Mouse (Mus musculus): ENCODE results near the gene Rabgap1. TPM values are rescaled to one million over a fixed set of nuclear protein-coding genes. Genes with fewer than 3 reads are reported as not detected.
A peak's percentile ranks its signal among the peaks of the same experiment; 100 is the strongest.
"Not testable (repeated sequence)": the region's sequence is repeated elsewhere in the genome, so short reads cannot be mapped to it uniquely, and the experiment has no call there.

Gene Rabgap1
- 100 to 1,000 TPM in 1 of 4 experiments, 10 to 100 TPM in 3; 88.3 to 108 (median 96.0) TPM for total RNA-seq (2022)

DNA sequence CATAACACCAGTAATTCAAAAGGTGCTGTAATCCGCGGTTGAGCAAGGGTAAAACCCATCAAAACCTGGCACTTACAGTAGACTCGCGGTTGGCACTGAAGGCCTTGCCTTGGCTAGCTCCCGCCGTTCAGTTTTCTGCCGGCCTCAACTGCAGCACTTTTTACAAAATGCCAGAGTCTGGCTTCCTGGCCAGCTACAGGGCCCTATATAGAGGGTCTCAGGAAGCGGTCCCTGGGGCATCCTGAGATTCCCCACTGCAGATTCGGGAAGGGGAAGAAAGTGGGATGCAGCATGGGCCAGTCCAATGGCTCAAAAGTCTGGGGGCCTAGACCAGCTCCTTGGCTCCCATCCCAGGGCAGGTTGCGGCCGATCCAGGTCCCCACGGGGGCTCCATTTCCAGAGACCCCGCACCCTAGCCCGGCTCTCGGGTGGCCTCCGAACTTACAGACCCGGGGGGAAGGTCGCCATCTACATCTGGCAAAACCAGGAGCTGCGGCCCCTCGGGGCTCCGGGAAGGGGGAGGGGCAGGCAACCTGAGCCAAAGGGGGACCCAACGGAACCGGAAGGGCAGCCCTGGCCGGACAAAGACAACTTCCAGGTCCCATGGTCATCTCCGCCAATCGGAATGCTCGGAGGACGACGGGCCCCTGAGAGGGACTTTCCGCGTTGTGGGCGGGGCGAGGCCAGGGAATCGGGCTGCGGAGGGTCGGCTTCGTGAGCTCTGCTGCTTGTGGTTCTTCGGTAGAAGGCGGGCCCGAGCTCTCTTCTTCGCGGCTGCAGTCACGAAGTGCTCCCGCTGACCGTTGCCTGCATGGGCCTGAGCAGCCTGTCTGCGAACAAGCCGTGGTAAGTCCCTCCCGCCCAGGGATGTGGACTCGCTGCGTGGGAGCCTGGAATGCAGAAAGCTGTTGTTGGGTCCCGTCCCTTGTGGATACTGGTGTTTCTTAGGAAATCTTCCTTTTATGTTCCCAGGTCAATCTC is at the start of gene Rabgap1, which contains the start of the genes Zbtb26 and Zbtb6:
TSS of gene Rabgap1 (plus strand) at position 669 of the 981 bp plus-strand sequence.
TSS of gene Zbtb26 (minus strand) at position 525 of the 981 bp plus-strand sequence.
TSS of gene Zbtb6 (minus strand) at position 561 of the 981 bp plus-strand sequence.
- peak; percentile 94 to 95 for DNase-seq (ENCODE audit: low spot score in 2 of 2)

DNA sequence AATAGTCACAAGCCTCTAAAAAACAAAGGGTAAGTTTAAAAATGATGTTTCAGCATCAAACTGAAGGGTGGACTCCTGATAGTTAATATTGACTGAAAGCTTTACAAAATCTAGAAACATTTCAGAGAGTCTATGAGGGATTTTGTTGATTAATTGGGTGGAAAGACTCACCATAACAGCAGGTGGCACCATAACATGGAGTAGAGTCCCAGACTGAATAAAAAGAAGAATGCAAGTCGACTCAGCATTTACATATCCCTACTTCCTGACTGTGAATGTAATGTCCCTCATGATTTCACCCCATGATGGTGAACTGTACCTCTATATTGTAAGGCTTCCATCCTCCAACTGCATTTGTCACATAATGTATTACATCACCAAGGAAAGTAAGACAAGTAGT is 47.5 kb upstream of the Rabgap1 start:
- DNase-seq (ENCODE audit: low spot score in 2 of 2), result no peak

DNA sequence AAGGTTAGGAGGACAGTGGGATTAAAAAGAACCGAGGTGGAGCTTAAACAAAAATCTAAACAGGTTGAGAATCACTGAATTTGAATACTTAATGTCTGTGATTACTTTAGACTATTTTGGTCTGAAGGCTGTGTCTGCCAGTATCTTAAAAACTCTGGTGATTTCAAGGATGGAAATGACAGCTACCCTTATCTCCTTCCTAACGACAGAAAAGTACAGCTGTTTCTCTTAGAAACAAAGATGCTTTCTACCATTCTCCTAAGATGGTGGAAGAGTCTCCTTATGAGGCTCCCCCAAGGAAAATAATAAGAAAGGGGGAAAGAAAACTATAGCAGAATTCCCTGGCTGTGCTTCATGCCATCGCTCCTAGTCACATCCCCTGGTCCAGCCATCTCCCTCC is 21.2 kb upstream of the Rabgap1 start:
- no peak for DNase-seq (ENCODE audit: low spot score in 2 of 2)

DNA sequence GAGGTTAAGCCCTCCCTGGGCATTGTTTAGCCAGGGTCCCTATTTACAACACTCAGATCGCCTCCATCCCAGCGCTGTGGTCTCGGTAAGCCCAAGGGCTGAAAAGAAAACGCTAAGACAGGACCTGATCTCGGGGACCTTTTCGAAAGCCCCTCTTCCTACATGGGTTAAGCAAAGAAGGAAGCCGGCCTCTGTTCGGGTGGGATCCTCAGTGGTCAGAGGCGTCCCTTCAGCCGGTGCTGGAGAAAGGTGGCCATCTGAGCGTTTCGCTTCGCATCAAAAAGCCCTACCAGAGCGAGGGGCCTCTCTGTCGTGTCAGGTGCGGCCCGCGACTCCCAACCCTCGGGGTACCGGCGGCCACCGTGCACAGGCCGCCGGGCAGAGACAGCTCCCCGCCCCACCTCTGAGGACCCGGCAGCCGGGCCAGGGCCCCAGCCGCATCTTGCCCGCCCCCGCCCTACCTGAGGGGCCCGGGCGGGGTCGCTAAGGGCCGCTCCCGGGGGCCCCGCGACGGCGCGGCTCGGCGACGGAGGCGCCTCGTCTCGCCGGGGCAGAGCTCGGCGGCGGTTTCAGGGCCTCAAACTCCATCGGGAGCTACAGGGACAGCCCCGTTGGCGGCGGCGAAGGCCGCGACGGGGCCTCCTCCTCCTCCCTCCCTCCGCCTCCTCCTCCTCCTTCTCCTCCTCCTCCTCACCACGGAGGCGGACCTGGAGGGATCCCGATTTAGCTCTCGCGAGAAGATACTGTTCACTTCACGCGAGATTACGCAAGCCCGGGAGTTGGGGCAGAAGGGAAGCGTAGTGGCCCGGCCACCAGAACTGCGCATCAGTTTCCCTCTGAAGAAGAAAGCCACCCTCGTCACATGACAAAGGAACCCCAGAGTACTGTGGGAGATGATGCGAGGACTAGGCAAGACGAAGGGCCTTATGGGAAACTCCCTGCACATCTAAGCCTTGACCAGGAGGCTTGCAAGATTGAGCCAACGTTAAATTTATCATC is 20.5 kb upstream of the Rabgap1 start, which contains the start of gene Rc3h2:
TSS of gene Rc3h2 (minus strand) at position 598 of the 999 bp plus-strand sequence.
- DNase-seq (ENCODE audit: low spot score in 2 of 2), result peak; percentile 86 to 96

DNA sequence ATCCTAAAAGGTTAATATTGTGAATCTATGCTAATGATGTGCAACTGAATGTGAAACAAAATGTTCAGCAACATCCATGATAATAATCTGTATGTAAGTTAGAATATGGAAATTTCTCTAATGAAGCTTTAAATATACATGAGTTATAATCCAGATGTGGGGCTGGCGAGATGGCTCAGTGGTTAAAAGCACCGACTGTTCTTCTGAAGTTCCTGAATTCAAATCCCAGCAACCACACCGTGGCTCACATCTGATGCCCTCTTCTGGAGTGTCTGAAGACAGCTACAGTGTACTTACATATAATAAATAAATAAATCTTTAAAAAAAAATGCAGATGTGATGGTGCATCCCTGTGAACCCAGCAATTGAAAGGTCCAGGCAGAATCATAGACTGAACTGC is 19.4 kb upstream of the Rabgap1 start:
- no peak for DNase-seq (ENCODE audit: low spot score in 2 of 2)

DNA sequence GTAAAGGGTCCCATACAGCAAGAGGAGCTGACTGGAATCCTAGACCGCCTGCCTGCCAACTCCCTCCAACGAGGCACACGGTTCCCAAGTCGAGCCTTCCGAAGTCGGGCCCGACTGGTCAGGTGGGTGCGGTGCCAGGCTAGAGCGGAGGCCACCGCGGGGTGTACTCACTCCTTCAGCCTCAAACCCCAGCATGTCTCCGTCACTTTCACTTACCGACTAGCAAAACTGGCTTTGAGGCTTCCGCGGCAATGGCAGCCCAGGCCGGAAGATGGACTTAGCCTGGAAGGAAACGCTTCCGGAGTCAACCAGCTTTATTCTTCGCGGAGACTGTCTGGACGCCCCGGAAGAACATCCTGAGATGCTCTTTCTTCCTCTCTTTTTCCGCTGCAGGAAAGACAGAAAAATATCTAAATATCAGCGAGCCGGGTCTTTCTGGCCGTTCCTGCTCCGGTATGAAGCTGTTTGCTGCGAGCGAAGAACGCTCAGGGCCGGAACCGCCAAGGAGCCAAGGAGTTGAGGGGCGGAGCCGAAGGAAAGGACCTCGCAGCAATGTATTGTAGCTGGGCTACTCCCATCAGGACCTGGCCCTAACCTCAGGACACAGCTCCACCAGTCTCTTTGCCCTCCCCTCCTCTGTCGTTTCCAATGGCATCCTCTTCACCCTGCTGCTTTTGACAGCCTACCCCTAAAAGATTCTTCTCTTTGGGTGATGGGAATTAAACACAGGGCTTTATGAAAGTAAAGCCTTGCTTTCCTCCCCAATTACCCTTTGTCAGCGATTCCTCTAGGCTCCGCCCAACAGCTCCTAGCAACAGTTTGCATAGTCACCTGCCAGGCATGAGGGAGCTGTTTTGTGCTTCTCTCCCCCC is 12.2 kb upstream of the Rabgap1 start:
- DNase-seq (ENCODE audit: low spot score in 2 of 2), result peak; percentile 44 to 87

DNA sequence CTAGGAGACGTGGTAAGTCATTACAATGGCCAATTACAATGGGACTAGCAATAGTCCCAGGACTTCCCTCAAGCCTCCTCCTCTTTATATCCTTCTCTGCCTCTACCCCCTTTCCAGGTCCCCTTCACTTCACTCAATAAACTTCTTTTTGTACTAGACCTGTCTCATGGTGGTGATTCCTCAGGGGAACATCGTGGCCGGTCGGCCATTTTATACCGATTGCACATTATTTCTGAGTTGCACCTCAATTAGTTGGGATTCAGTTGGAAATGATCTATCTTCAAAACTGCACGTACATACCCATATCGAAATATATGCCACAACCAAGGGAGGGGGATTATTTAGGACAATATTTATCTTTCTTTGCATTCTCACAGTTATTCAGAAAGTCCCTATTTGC is 11.5 kb upstream of the Rabgap1 start:
- DNase-seq (ENCODE audit: low spot score in 2 of 2), result no peak

DNA sequence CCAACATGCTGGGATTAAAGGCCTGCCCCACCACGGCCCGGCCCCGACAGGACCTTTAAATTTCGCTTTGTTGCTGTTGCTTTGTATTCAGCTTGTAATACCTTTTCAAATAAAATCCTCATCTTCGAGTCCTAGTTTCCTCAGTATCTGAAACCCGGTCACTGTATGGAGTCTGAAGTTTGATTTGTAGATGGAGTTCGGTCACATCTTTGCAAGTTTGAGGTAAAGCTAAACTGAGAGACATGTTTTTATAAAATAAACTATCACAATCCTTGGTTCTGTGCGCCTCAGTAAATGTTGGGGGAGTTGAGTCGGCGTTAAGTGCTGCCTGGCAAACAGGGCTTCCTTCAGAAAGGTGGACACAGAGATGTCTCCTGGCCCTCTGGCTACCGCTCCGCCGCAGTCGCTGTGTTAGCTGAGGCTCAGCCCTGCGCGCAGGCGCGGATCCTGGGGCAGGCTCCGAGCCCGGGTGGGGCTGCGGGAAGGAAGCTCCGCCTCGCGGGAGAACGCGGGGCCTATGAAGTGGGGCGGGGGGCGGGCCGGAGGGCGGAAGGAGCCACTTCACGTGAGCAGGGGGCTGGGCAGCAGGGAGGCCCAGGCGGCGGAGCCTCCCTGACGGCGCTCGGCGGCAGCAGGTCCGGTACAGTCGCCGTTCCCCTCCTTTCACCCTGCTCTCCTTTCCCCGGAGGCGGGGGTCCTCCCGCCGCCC is 8.7 kb downstream of the Rabgap1 start:
- DNase-seq (ENCODE audit: low spot score in 2 of 2), result peak; percentile 72 to 88

DNA sequence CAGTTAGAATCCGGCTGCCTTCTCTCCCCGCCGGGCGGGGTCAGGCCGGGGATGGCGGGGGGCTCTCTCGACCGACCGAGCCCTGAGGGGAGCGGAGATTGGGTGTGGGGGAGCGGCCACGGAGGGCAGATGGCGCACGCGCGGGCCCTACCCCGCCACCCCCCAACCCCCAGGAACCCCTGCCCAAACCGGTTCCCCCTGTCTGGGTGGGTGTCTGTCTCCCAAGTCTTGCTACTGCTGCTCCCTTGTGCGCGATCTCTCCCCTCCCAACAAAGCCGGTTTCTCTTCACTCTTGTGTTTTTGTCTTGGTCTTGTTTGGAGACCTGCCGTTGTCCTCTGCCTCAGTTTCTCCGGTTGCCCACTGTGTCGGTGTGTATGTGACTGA is 9.3 kb downstream of the Rabgap1 start:
- DNase-seq (ENCODE audit: low spot score in 2 of 2), result peak in 1 of 2 experiments; percentile 21

DNA sequence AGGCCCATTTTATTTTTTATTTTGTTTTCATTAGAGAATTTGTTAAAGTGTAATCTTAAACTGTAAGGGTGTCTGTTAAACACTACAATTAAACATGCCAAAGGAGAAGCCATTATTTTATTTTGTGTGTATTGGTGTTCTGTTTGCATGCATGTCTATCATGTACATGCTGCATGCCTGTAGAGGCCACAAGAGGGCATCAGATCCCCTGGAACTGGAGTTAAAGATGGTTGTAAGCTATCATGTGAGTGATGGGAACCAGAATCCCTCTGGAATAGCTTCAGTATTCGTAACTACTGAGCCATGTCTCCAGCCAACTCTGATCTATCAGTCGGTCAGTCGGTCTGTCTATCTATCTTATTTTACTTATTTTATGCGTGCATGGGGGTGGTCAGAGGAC is 17.6 kb downstream of the Rabgap1 start:
- no peak for DNase-seq (ENCODE audit: low spot score in 2 of 2)

DNA sequence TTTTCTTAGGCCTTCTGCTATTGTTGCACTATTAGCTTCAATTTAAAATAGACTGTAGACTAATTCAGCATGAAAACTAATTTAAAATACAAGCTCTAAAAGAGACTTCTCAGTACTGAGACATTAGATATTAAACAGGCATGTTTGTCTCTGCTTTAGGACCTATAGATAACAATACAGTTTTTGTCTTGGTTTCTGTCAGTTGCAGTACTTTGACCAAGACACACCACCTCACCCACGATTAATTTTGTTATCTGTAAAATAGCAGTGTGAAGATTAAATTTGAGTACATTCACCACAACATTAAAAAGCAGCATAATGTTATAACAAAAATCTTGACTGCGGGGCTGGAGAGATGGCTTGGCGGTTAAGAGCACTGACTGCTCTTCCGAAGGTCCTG is 23.2 kb downstream of the Rabgap1 start:
- no peak for DNase-seq (ENCODE audit: low spot score in 2 of 2)

DNA sequence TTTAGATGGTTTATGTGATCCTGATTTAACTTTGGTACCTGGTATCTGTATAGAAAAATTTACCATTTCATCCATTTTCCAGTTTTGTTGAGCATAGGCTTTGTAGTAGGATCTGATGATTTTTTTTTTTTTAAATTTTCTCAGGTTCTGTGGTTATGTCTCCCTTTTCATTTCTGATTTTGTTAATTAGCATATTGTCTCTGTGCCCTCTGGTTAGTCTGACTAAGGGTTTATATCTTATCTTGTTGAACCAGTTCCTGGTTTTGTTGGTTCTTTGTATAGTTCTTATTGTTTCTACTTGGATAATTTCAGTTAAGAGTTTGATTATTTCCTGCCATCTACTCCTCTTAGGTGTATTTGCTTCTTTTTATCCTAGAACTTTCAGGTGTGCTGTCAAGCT is 36.5 kb downstream of the Rabgap1 start:
- DNase-seq (ENCODE audit: low spot score in 2 of 2), result no peak

DNA sequence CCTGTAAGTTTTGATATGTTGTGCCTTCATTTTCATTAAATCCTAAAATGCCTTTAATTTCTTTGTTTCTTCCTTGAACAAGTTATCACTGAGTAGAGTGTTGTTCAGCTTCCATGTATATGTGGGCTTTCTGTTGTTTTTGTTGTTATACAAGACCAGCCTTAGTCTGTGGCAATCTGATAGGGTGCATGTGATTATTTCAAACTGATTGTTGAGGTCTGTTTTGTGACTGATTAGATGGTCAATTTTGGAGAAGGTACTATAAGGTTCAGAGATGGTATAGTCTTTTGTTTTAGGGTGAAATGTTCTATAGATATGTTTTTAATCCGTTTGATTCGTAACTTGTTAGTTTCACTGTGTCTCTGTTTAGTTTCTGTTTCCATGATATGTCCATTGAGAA is 37.0 kb downstream of the Rabgap1 start:
- no peak for DNase-seq (ENCODE audit: low spot score in 2 of 2)

DNA sequence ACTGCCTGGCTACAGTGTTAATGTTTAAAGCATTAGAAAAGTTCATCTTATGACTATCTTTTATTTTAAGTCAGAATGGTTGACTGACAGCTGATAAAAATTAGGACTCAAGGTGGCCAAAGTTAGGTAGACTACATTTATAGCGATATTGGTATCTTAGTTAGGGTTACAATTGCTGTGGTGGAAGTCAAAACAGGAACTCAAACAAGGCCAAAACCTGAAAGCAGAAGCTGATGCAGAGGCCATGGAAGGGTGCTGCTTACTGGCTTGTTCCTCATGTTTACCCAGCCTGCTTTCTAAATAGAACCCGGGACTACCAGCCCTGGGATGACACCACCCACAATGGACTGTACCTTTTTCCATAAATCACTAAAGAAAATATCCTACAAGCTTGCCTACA is 41.1 kb downstream of the Rabgap1 start:
- DNase-seq (ENCODE audit: low spot score in 2 of 2), result no peak

DNA sequence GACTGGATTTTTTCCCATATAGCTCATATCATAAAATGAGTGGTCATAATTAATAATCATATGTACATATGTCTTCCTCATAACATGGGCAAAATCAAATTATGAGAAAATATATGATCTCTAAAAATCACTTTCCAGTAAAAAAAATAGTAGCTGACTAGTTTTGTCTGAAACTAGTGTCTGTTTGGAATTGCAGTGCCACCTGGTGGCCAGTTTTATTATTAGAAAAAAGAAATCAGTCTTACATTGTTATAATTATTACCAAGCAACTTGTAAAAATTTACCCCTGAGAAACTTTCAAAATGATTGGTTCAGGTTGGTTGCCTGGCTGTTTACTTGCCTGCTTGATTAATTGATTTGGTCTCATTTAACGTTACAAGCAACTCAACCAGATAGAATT is 42.3 kb downstream of the Rabgap1 start:
- no peak for DNase-seq (ENCODE audit: low spot score in 2 of 2)

DNA sequence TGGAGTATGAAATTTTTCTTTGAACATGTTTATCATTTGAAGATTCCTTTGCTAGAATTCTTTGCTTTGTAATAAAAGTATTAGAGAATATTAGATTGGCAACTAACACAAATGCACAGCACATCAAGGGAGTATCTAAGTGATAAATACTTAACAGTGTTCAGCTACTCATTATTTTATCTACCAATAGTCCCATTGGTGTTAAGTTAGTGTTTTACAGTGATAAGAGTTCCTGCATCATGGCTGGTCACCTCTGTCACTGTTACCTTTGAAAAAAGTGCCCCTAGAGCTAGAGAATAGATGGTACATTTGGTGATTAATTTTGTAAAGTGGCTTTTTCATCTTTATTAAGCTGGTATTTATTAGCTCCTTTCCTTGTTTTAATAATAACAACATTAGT is 43.3 kb downstream of the Rabgap1 start:
- no peak for DNase-seq (ENCODE audit: low spot score in 2 of 2)

DNA sequence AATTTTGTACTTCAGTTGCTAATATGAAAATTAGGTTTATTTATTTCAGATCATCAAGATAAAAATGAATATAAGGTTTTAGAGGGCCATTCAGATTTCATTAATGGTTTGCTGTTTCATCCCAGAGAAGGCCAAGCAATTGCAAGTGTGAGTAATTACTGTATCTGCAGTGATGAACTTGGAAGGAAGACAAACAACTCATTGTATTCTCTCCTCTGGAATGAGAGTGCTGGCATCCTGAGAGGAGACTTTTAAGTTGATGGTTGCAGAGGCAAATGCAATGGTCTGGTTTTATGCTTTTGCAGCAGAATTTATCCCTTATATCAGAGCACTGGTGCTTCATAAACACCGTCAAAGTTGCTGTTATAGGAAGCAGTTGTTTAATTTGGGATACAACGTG is 45.9 kb downstream of the Rabgap1 start:
- DNase-seq (ENCODE audit: low spot score in 2 of 2), result no peak

DNA sequence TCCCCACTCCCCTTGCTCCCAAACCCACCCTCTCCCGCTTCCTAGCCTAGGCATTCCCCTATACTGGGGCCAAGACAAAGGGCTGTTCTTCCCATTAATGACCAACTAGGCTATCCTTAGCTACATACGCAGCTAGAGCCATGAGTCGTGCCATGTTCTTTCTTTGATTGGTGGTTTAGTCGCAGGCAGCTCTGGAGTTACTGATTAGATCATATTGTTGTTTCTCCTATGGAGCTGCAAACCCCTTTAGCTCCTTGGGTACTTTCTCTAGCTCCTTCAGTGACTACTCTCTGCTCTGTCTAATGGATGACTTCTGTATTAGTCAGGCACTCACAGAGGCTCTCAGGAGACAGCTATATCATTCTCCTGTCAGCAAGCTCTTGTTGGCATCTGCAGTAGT is 54.2 kb downstream of the Rabgap1 start:
- no peak for DNase-seq (ENCODE audit: low spot score in 2 of 2)

DNA sequence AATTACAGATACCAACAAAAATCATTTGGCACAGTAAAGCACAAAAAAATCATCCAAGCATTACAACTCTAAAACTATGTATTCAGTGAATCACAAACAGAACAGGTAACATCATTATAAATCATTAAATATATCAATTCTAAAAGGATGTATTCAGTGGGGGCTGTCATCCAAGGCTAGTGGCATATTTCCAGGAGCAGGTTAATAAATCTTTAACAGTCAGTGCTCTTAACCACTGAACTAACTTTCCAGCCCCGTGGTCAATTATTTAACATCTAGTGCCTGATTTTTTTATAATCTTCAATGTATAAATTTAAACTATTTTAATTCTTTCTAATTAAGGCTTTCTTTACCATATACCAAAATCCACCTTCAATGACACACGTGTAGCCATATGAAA is 62.8 kb downstream of the Rabgap1 start:
- not testable (repeated sequence) for DNase-seq (ENCODE audit: low spot score in 2 of 2)
